Mouse (Mus musculus): ENCODE results near the gene Gm14496. TPM values are rescaled to one million over a fixed set of nuclear protein-coding genes. Genes with fewer than 3 reads are reported as not detected.
"Not testable (repeated sequence)": the region's sequence is repeated elsewhere in the genome, so short reads cannot be mapped to it uniquely, and the experiment has no call there.

Gene Gm14496
- polyA plus RNA-seq (2016; fragmentation: Nextera tagmentation; extraction: Ambion mirVana), result not detected in 2 replicates

DNA sequence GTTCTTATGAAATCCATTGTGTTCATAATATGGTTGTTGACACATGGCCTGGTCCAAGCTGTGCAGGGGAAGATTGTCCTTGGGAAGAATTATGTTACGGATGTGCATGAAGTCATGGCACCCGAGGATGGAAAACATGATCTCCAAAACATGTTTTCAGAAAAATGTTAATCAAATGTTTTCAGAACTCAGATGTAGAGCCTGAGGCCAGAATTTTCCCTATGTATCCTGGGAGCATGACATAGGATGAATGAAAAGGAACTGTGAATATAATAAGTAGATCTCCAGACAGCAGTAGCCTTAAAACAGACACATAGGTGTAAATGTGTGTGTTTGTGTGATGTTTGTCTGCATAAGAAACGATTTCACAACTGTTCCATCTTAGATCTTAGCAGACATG lies at the start of gene Gm14496:
TSS of gene Gm14496 (plus strand) at position 301 of the 400 bp plus-strand sequence.
- ATAC-seq (ENCODE audit: low FRiP score, low read depth), result no peak
- Histone ChIP-seq H3K4me2 (replicated peaks) (no peak within 1 kb of the TSS), H3K4me3 (no peak within 1 kb of the TSS), H3K36me3 (no peaks in the 10 kb centered on the region), H3K9me3 (no peaks in the 10 kb centered on the region), H3K27ac (replicated peaks) (no peak within 1 kb of the TSS), H3K27me3 (no peaks in the 10 kb centered on the region), H3K9ac (replicated peaks) (no peak within 1 kb of the TSS), H3K4me1 (no peaks in the 10 kb centered on the region)
- 71% methylated on average over 3 of the region's 3 CpGs for WGBS

DNA sequence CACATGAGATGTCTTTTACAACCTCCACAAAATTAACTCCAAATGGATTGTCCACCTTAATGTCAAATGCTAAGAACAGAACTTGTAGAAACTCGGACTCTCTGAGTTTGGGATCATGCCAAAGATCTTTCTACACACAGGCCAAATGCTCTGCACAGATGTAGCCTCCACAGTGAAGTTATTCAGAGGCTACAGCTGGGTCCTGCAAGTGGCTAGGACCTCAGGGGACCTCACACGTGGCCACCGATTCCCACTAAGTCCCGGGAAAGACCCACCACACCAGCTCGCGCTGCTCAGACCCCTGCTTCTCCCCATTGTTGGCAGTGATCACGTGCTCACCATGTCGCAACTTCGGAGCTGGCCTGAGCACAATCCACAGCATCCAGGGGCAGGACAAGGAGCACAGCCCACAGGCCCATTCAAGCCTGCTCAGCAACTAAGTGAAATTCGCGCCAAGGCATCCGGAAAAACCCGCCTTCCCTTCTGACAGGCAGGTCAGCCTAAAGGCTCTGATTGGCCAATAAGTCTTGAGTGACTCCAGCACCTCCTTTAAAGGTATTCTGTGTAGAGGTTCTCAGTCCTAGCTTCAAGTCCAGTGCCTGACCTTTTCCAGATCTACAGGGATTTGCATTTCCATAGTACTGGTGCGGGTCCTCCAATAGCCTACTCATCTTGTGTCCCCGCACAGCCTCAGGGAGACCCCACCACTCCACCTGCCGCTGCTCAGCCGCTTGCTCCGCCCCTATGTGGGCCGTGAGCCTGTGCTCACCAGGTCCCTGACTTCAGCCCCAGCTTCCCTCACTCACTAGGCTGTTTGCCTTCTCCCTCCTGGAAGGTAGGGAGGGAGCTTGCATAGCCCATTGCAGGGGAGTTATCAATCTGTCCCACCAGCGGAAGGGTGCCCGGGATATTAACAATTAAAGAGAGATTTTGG lies 37.9 kb upstream of the Gm14496 start:
- peak; percentile 38; the same call in 1 of the 2 replicates for ATAC-seq (ENCODE audit: low FRiP score, low read depth)
- H3K36me3 ChIP-seq; H3K27me3 ChIP-seq; H3K4me1 ChIP-seq; H3K9me3 ChIP-seq; H3K9ac ChIP-seq (replicated peaks); H3K27ac ChIP-seq (replicated peaks): not testable (repeated sequence)
- Histone ChIP-seq H3K4me2 (replicated peaks) (peak overlapping the region; percentile 48), H3K4me3 (peak overlapping the region; percentile 24)
- 21% methylated on average over 21 of the region's 21 CpGs for WGBS

DNA sequence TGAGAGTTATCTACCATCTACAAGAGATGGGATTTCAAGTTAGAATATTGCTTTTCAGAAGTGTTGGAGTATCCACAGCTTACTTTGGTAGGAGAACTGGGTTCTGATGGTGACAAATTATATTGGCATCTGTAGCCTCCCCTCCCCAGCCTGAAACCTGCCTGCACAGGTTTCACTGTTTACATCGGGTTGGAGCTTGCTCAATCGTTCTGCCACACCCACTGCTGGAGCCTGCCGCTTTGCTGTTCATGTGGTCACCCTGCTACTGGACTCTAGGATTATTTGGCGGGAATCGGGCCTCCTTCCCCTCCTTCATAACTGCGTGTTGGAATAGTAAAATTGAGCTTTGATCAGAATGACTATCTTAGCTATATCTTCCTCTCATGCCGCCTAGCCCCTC lies 22.5 kb upstream of the Gm14496 start:
- Histone ChIP-seq H3K9ac (replicated peaks) (no peak overlapping the region), H3K4me2 (replicated peaks) (no peak overlapping the region), H3K9me3 (no peaks in the 10 kb centered on the region), H3K36me3 (no peaks in the 10 kb centered on the region), H3K4me1 (no peaks in the 10 kb centered on the region), H3K4me3 (no peak overlapping the region), H3K27me3 (no peaks in the 10 kb centered on the region), H3K27ac (replicated peaks) (no peak overlapping the region)
- ATAC-seq (ENCODE audit: low FRiP score, low read depth), result no peak
- WGBS, result 82% methylated on average over 7 of the region's 7 CpGs

DNA sequence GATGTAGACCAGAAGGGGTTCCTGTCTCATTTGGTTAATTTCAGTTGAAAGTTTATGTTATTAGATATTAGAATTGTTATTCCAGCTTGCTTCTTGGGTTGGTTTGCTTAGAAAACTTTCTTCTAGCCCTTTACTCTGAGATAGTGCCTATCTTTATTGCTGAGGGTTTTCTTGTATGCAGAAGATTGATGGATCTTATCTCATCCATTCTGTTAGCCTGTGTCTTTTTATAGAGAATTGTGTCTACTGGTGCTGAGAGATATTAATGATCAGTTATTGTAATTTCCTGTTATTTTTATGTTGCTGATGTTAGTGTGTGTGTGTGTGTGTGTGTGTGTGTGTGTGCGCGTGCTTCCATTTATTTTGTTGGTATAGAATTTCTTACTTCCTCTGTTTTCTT lies 21.7 kb upstream of the Gm14496 start:
- ATAC-seq (ENCODE audit: low FRiP score, low read depth), result no peak
- Histone ChIP-seq H3K36me3 (no peaks in the 10 kb centered on the region), H3K9ac (replicated peaks) (no peak overlapping the region), H3K9me3 (no peaks in the 10 kb centered on the region), H3K4me3 (no peak overlapping the region), H3K27me3 (no peaks in the 10 kb centered on the region), H3K27ac (replicated peaks) (no peak overlapping the region), H3K4me2 (replicated peaks) (no peak overlapping the region), H3K4me1 (no peaks in the 10 kb centered on the region)
- 92% methylated on average over 2 of the region's 2 CpGs for WGBS

DNA sequence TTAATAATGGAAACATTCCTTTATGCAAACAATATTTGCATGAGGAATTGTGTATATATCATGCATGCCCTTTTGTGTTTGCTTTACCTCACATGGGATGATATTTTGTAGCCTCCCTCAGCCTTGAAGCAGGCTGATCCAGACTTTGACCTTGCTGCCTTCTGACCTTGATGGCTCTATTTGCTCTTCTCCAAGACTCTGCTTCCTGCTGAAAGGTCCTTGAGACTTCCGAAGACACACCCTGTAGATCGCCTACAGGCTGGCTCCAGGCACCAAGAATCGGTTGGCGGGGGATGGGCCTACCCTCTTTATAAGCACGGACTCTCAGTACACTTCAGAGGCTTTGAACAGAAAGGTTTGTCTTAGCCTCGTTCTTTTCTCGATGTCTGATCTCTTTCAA lies 9.0 kb upstream of the Gm14496 start:
- not testable (repeated sequence) for H3K27me3 ChIP-seq; H3K4me1 ChIP-seq; H3K9me3 ChIP-seq; H3K4me2 ChIP-seq (replicated peaks); H3K27ac ChIP-seq (replicated peaks); H3K36me3 ChIP-seq; ATAC-seq (ENCODE audit: low FRiP score, low read depth); H3K4me3 ChIP-seq; H3K9ac ChIP-seq (replicated peaks)
- WGBS, result 68% methylated on average over 7 of the region's 7 CpGs

Other genes with a start within 250 kb of the Gm14496 start
- 66.4 and 76.0 TPM in 2 replicates for gene Myt1, start 227.8 kb upstream of the Gm14496 start, polyA plus RNA-seq (2016; fragmentation: Nextera tagmentation; extraction: Ambion mirVana)
- 40.0 and 42.9 TPM in 2 replicates for gene Pcmtd2, start 153.3 kb upstream of the Gm14496 start, polyA plus RNA-seq (2016; fragmentation: Nextera tagmentation; extraction: Ambion mirVana)
- 99.0 and 99.8 TPM in 2 replicates for gene Polr3k, start 126.8 kb upstream of the Gm14496 start, polyA plus RNA-seq (2016; fragmentation: Nextera tagmentation; extraction: Ambion mirVana)

Measured in midbrain, embryonic 12.5 days (tissue).